Mouse (Mus musculus) heart, postnatal 14 days (tissue): ENCODE measurements at regions not wholly inside any gene's neighbourhood (a gene's known extent, or its start where the extent isn't known, plus 50 kb on each side); places are given as distances from the start of the nearest gene placed in this dataset.
A peak's percentile ranks its signal among the peaks of the same experiment; 100 is the strongest.
"Not testable (repeated sequence)": the region's sequence is repeated elsewhere in the genome, so short reads cannot be mapped to it uniquely, and the experiment has no call there.

Experiments
- DNase-seq, 2 experiments: peaks; one replicate each; pipeline ENCODE4 v3.0.0; 2021 to 2022
- intact Hi-C: fragments of 180-260 bp; cut with DNase I; formaldehyde crosslinking; loops from one replicate; pipeline ENCODE4 v1.15.1; 2025

DNA sequence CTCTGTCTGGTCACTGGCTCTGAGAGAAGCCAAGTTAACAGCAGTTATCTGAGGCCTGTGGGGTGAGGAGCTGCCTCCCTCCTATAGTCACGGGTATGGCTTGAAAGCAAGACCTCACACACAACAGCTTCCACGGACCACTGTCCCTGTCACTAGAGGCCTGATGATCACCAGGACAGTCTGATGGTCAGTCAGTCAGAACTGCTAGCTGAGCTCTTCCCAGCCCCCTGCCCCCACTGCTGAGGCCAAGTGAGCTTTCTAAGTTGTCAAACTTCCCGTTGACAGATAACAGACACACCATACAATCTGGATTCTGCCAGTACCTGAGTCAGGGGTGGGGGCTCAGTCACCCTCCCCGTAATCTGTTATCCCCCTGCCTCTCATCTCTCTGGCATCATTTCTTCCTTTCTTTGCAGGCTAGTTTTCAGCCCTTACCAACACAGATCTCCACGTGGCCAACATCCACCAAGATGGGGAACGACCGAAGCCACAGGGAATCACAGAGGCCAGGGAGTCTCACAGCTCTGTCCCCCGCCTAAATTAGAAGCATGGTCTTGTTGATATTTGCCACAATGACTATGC is 96.4 kb upstream of the Klf13 start:
- no peak for DNase-seq
- intact Hi-C loops: no loop called here

DNA sequence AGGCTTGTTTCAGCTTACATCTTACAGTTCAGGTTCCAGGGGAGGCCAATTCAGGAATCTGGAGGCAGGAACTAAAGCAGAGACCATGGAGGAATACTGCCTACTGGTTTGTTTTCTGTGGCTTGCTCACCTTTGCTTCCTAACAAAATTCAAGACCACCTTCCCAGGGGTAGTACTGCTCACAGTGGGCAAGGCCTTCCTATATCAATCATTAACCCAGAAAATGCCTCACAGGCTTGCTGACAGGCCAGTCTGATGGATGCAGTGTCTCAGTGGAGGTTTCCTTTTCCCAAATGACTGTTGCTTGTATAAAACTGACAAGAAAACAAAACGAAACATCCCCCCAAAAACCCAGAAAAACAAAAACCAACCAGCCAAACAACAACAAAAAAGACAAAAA is 95.8 kb upstream of the Klf13 start:
- no peak for DNase-seq
- intact Hi-C loops: no loop called here

- intact Hi-C loops: no loop called here
- no peak for DNase-seq
These were observed 94.7 kb upstream of the Klf13 start for GRCm38 (mm10) chr7:64033388-64033787.

- DNase-seq: peak in 1 of 2 experiments; percentile 34
- intact Hi-C loops: no loop called here
These were observed 94.2 kb upstream of the Klf13 start for GRCm38 (mm10) chr7:64032921-64033354.

DNA sequence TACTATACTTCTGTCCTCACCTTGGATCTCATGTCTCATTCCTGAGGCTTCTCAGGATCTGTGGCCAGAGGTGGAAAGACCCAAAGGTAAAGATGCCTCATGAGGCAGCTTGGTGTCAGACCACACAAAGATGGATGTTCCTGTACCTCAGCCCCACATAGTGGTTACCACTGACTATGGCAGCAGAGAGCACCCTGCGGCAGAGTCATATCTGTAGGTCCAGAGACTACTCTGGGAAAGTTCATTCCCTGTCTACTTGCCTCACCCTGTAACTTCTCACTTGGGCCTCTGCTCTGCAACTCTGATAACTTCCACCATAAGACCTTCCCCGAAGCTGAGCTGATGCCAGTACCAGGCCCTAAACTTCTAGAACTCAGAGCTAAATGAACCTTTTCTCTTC is 91.9 kb upstream of the Klf13 start:
- intact Hi-C loops: no loop called here
- DNase-seq: no peak

- intact Hi-C loops: no loop called here
These were observed 88.4 kb upstream of the Klf13 start for GRCm38 (mm10) chr7:64027100-64027499.

DNA sequence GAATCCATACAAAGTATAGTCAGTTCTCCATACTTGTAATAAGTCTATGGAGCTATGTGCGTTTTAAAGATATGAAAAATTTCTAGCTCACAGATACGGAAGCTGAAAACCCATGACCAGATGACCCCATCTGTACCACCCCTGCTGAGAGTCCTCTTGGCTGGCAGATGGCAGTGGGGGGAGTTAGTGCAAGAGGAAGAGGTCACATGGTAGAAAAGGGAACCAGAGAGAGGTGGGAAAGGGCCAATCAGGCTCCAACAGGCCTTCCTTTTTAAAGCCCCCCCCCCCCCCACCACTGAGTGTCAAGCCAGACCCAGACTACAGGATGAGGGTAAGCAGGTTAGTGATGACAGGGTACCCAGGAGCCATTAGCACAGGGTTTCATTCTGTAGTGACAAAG is 86.4 kb upstream of the Klf13 start:
- DNase-seq: no peak
- intact Hi-C loops: no loop called here

More at GRCm38 (mm10) chr7:64027100-64027499, 88.4 kb upstream of the Klf13 start:
- no peak for DNase-seq

GRCm38 (mm10) chr7:64024253-64024652 is 85.5 kb upstream of the Klf13 start:
- intact Hi-C loops: loop anchor here (5.0 kb wide), 1 partner anchor 57 kb away; no protein-coding TSS in a partner anchor

DNA sequence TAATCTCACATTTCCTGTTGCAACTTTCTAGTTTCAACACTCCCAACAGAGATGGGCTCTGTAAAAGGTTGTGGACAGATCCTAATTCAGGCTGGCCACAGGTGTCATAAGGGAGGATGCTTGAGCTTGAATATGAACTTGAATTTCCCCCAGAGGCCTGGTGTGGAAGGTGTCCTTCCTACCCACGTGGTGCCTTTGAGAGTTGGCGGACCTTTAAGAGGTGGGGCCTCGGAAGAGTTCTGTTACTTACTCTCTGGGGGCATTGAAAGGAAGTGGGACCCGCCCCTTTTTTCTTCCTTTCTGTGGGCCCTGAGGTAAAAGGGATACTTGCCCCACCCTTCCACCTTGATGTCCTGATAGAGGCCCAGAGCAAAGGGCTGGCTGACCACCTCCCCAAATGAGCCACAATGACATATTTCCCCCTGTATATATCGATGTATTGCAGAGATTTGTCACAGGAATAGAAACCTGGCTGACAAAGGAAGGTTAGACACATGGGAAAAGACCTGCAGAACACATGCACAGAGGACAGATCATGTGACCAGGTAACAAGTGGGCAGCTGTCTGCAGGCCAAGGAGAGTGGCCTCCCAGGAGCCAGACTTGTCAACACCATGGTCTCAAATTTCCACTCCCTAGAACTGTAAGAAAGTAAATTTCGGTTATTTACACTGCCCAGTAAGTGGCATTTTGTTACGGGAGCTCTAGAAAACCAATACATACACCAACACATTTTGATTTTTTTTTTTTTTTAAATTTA is 84.2 kb upstream of the Klf13 start:
- DNase-seq: no peak
- intact Hi-C loops: loop anchor here (5.0 kb wide), 1 partner anchor 56 kb away; no protein-coding TSS in a partner anchor

More at GRCm38 (mm10) chr7:64024253-64024652, 85.5 kb upstream of the Klf13 start:
- DNase-seq: peak; percentile 37 to 61

- intact Hi-C loops: loop anchor here (5.0 kb wide), 1 partner anchor 54 kb away; no protein-coding TSS in a partner anchor
- peak; percentile 20 to 44 for DNase-seq
These were observed 82.8 kb upstream of the Klf13 start for GRCm38 (mm10) chr7:64021241-64022108.

DNA sequence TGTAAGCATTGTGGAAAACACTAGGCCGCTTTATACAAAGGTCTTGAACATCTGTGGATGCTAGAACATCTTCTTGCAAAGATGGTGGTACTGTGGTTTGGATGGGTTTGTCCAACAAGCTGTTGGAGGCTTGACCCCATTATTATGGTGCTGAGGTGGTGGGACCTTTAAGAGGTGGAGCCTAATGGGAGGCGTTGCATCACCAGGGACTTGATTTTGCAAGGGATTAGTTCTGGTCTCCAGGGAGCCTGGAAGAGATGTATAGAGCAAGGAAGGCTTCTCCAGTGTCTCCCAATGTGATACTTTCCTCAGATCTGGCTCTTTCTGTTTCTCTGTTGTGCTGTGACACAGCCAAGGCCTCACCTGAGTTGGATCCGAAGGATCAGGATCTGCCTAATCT is 79.4 kb upstream of the Klf13 start:
- no peak for DNase-seq
- intact Hi-C loops: no loop called here

GRCm38 (mm10) chr7:64016874-64017273 is 78.2 kb upstream of the Klf13 start:
- intact Hi-C loops: no loop called here
- DNase-seq: no peak

GRCm38 (mm10) chr7:64015136-64015535 is 76.4 kb upstream of the Klf13 start:
- DNase-seq, intact Hi-C loops: not testable (repeated sequence)

DNA sequence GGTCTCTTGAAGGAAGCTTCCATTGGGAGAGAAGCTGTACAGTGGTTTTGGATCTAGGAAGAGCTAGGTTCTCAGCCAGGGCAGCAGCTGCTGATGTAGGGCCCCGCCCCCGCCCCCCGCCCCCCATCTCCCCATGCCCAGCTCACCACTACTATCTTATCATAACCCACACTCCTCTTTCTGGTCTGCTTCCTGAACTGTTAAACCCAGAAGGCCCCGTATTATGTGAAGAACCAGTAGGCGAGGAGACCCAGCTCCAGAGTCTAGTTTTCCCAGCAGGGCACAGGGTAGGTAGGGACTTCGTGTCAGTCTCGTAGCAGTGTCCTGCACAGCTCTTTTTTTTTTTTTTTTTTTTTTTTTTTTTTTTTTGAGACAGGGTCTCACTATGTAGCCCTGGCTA is 75.5 kb upstream of the Klf13 start:
- intact Hi-C loops: no loop called here

GRCm38 (mm10) chr7:64013023-64013547 is 74.4 kb upstream of the Klf13 start:
- intact Hi-C loops: no loop called here
- no peak for DNase-seq

More for the DNA sequence above, 75.5 kb upstream of the Klf13 start:
- no peak for DNase-seq

DNA sequence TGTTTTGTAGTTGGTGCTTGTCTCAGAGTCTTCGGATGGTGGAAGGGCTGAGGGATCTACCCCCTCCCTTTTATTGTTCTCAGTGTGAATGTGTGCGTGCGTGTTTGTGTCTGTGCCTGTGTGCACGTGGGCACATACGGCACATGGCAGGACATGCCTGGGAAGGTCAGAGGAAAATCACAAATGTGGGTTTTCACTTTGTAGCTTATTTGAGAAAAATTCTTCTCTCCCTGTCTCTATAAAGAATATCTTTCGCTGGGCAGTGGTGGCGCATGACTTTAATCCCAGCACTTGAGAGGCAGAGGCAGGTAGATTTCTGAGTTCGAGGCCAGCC is 73.5 kb upstream of the Klf13 start:
- intact Hi-C loops: no loop called here

GRCm38 (mm10) chr7:64011563-64012267 is 73.0 kb upstream of the Klf13 start:
- peak; percentile 22 to 35 for DNase-seq

More for the DNA sequence above, 73.5 kb upstream of the Klf13 start:
- DNase-seq: no peak

GRCm38 (mm10) chr7:64010640-64011039 is 71.9 kb upstream of the Klf13 start:
- DNase-seq: no peak
- intact Hi-C loops: no loop called here

More at GRCm38 (mm10) chr7:64011563-64012267, 73.0 kb upstream of the Klf13 start:
- intact Hi-C loops: no loop called here

GRCm38 (mm10) chr7:64007766-64008165 is 69.1 kb upstream of the Klf13 start:
- no peak for DNase-seq
- intact Hi-C loops: no loop called here

DNA sequence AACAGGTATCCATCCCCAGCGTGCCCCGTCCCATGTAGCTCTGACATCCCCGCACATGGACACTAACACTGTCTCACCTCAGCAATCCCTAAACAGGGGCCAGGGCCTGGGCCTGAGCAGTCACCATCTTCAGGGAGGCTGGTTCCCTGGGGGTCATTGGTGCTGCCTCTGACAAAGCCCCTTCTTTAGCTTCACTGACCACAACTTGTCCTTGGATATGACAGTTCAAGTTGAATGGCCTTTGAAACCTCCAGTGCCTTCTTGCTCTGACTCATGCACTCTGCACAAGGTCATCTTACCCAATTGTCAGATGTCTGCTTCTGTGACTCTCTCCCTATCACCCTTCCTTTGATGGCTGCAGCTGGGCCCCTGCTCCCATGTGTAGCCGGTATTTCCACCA is 68.2 kb upstream of the Klf13 start:
- intact Hi-C loops: no loop called here
- DNase-seq: no peak
